Mouse (Mus musculus): ENCODE measurements at regions not wholly inside any gene's neighbourhood (a gene's known extent, or its start where the extent isn't known, plus 50 kb on each side); places are given as distances from the start of the nearest gene placed in this dataset.

DNA sequence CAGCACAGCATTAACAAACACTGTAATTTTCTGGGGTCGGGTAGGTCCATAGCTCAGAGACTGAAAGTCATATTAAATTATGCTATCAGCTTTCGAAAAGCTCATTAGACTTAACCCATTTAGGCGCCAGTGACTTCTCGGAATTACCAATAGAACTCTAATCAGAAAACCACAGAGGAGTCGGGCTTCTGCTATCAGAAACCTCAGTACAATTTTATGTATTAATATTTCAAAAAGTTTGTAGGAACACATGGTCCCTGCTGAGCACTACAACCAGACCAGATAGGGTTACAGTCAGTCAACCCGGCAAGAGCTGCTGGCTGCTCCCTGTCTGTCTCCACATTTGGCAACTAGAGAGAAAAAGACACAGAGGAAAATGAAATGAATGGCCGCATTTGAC, 647.3 kb upstream of the Pabpc4l start:
- no peak for DNase-seq (ENCODE audit: low spot score)

DNA sequence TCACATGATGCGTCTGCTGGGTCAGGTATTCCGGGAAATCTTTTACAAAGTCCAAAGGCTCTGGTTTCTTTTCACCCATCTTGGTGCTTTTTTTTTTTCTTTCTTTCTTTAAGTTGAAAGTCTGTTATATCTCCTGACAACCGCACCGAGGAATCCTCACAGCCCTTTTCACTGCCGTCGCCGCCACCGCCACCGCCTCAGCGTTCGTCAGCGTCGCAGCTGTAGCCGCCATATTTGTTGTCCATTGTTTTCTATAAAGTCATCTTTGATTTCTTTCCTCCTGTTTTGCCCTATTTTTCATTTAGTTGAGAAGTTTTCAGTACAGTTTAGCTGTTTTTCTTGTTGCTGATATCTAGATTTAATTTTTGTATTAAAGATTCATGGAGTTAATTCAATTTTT, 603.5 kb upstream of the Pabpc4l start:
- no peak for DNase-seq (ENCODE audit: low spot score)

DNA sequence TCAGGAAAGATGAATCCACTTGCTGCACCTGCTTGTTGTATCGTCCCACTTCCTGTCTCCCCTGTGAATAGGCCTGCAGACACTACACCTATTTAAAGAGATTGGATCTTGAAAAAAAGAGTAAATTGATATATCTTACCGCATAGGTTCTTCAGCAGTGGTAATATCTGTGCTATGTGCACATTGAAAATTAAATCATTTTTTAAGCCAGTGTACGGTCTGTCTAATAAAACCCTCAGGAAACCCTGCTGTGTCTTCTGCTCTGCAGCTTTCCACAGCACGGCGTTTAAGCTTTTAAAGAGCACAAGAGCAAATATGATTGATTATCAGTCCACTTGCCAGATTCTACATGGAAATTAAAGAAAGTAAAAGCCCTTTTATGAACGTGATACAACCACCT, 577.7 kb upstream of the Pabpc4l start:
- no peak for DNase-seq (ENCODE audit: low spot score)

DNA sequence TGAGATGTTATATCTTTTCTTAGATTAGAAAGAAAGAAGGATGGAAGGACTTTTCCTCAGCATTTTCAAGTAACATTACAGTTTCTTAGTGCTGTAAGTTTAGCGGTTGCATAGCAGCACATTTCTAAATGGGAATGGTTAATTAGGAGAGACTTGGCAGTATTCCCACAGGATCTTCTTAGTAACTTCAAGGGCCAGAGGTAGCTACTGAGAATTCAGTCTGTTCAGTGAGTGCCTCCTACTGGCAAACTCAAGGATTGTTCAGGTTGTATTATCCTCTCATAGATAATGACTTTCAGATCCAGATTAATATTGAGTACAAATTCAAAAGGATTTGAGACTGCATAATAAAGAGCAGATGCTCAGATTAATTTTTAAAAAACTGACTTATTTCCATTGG, 571.3 kb upstream of the Pabpc4l start:
- peak; percentile 77 for DNase-seq (ENCODE audit: low spot score)

DNA sequence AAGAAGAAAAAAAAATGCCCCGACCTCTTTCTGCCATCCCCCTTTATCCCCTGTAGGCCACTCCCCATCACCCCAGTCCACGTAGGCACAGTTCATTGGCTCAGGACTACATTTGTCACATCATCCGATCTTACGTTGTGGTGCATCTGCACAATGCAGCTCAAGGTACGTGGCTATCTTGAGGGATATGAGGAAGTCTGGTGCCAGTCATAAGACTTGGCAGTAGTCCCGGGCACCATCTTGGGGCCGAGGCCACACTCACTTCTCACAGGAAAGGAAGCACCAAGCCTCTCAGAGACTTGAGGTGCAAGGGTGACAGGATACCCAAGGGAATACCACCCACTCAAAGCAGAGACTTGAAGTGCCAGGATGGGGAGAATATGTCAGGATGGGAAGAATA, 570.5 kb upstream of the Pabpc4l start:
- DNase-seq (ENCODE audit: low spot score): peak; percentile 88

DNA sequence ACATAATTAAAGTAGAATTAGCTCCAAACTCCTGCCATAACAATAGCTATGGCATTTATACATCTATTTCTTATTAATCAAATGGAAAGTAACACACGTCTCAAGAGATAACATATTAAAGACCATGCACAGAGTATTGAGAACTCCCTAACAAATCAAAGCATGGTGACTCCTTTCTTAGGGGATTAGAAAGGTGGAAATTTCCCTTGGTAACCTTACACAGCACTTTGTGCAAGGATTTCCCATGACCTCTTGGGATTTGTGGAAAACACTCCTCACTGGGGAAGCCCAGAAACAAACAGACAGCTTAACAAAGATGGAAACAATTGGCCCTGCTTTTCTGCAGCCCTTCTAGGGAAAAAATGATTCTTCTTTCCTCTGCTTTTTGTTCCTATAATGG, 562.4 kb upstream of the Pabpc4l start:
- DNase-seq (ENCODE audit: low spot score): no peak

DNA sequence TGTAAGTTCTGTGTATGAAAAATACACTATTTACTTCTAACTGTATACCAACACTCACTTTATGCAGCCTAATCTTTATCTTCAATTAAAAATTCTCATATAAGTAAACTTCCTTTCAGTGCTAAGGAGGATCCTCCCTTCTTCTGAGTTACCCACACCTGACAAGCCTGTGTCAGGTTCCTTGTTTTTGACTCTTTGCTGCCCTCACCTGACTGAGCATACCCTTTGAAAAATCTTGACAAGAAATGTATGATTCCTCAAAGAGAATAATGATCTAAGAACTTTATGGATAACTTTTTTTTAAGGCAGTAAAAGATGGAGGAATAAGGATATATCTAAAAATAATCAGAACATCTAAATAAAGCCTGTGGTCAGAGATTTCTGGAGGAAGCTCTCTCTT, 550.9 kb upstream of the Pabpc4l start:
- DNase-seq (ENCODE audit: low spot score): no peak

DNA sequence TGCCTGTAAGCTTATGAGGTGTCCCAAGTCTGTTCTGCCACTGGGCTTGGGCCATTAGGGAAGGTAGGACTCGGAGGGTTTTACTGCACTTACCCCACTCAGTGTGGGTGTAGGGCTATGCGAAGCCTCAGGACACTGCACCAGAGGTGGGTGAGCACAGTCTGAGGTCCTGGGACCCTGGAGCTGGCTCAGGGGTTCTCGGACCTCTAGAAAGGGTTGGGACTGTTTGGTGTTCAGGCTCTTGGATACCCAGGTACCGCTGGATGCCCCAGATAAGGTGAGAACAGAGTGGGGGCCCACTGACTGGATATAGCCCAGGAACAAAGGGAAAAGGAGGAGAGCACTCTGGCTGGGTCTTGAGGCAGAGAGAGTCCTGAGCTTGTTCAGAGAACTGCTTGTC, 522.7 kb upstream of the Pabpc4l start:
- DNase-seq (ENCODE audit: low spot score): no peak

DNA sequence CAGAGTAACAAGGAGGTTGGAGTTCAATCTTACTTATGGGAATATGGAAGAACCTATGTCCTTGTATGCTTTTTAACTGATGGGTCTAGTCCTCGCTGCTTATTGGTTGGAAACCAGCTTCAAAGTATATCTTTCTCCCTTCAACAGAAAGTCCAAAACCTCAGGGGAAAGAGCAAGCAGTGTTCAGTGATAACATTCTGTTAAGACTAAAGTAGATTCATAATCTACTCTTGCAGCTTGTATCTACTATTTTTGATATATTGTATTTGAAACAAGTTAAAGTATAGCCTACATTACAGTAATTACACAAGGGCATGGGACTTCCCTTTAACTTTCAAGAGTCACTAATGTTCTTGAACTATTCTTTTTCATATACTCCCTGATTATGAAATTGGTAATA, 522.0 kb upstream of the Pabpc4l start:
- DNase-seq (ENCODE audit: low spot score): no peak

DNA sequence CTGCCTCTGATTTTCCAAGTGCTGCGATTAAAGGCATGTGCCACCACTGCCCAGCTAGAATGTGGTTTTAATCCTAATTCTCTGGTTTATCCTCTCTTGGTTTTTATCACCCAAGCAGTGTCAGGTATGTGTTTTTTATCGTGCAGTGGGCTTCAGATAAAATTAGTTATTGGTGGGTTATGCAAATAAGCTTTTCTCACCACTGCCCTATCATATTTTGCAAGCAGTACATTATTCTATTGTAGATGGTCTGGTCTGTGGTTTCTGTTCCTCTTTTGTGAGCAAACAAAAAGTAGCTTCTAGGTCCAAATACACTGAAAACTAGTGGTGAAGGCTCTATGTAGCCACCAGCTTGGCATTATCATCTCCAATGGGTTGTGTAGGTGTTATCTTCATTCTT, 503.4 kb upstream of the Pabpc4l start:
- DNase-seq (ENCODE audit: low spot score): no peak

DNA sequence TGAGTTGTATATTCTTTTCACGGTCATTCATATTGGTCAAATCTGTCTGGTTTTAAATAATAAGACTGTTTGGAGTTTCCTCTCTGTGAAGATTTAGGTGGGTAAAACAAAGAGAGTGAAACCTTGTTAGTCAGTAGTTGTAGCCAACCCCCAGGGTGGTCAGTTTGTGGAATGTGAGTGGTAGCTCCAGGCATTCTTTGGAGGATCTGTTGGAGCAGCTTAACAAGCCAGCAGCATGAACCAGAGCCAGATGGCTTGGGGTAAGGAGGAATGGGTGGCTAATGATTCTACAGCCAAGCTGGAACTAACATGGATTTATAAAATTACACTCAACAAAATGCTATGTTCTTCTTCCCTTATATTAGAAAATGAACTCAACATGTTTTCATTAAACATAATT, 489.7 kb upstream of the Pabpc4l start:
- no peak for DNase-seq (ENCODE audit: low spot score)

DNA sequence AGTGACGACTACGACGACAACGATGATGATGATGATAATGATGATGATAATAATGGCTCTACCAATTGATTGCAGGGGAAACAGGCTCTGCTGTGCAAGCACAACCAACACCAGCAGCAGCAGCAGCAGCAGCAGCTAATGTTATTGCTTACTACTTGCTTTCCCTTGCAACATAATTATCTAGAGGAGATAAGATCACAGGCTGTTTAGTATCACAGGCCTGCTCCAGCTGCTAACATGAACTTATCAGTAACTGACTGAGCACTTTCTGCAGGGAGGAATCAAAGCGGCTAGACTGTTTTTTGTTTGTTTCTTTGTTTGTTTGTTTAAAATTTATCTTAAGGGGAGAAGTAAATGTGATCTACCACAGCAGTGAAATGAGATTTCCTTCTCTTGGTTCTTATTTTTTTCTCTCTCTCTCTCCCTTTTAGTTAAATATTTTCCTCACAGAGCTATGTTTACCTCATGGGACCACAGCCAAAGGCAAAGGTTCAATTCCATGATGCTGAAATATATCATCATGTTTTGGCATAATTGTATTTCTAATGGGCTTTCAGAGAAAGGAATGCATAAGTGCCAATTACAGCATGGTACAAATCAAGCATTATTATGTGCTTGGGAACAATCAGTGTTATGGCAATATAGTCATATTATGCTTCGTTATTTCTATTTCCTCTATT, 443.2 kb upstream of the Pabpc4l start:
- DNase-seq (ENCODE audit: low spot score): peak; percentile 68

DNA sequence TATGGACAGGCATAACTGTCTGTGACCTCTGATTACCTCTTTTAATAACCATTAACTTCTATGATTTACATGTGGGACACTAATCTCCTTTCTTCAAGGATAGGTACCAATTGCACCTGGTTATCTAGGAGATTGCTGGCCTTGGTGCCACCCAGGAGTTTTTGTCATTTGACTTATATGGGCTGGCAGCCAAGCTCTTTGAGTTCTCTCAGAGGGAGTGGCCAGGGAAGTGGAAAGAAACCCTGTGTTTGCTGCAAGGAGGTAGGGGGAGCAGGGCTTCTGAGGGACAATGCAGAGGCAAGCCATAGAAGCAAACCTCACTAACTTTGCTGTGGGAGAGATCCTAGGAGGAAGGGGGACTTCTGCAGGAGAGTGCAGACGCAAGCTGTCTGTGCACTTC, 427.8 kb upstream of the Pabpc4l start:
- no peak for DNase-seq (ENCODE audit: low spot score)

DNA sequence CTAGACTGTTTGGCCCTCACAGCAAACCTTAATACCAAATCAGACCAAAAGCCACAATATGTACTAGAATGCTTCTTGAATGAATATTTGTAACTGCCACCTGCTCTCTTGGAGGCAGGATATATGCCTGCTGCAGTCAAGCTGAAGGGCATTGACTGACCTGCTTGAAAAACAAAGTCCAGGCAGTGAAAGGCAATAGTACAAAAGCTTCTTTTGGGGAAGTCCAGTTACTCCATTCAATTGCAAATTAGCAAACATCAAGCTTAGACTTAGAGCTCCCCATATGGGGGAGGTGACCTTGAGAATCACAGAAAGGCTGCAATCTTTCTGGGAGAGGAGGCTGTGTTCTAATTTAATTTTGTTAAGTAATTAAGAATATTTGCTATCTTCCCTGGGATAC, 422.9 kb upstream of the Pabpc4l start:
- no peak for DNase-seq (ENCODE audit: low spot score)

DNA sequence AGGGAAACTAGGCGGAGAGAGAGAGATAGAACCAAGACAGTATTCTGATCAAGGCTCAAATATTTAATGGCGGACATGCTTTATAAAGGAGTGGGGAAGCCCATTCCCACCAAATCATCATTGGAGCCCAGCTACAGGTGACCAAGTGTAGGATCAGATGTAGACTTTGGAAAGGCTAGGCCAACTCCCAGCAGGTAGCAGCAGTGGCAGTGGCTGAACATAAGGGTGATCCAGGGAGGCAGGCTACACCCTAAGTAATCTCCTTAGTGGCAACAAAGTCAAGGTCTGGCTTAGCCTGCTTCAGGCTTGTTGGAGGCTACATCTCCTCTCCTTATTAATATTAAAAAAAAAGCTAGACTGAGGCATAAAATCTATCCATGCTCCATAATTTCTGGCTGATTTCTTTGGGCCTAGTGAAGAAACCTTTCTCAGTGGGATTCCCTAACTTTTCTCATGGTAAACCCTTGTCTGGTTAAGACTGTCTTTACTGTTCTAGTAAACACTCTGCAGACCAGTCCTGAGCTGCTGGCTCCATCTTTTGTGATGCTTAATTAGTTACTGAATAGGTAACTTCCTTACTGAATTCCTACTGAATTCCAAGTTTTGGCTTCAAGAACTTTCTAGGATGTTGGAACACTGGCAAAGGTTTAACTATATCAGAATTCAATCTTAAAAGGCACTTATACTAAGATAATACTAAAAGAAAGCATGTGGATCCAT, 421.7 kb upstream of the Pabpc4l start:
- DNase-seq (ENCODE audit: low spot score): no peak

DNA sequence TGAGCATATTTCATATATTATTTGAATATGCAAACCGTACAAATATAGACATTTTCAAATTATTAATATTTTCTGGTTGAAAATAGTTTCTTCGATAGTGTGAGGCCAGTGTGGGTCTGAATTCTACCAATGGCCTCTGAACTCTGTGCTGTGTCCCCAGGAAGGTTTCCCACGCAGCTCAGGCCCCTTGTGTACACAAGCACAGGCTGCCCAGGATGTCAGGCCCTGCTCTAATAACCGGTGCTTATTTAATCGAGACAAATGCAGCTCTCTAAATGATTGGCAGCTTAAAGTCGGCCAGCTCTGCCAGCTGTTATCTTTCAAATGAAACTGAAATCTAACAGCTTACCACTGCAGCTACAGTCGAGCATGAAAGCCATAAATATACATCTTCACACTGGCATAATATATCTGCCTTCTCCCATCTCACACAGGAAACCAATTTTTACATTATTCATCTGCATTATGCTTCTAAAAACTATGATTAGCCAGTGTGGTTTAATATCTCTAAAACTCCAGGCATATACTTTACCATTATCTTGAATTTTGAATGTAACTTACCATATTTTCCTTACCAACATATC, 400.5 kb upstream of the Pabpc4l start:
- peak; percentile 11 for DNase-seq (ENCODE audit: low spot score)

DNA sequence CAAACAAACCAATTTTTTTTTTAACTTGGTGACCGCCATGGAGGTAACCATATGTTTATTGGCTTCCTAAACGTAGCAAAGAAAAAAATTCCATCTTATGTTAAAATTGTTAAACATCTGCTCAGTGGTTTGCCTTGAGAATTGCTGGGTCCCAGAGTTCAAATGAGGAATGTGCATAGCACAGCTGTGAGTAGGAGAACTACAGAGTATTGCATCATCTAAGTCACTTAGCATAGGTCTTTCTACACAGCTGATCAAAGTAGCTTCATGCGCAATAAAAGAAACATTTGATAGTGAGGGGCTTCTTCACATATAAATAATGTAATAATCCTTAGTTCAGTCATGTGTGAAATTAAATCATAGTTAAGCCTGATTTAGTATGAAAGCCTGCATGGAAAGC, 380.7 kb upstream of the Pabpc4l start:
- DNase-seq (ENCODE audit: low spot score): no peak

Measured in MN1 (cell line).